Mouse (Mus musculus) left cerebral cortex, adult 2 months (tissue): Measurements from ENCODE around the gene Eipr1. TPM values are rescaled to one million over a fixed set of nuclear protein-coding genes. Genes with fewer than 3 reads are reported as not detected.
A peak's percentile ranks its signal among the peaks of the same experiment; 100 is the strongest.
"Not testable (repeated sequence)": the region's sequence is repeated elsewhere in the genome, so short reads cannot be mapped to it uniquely, and the experiment has no call there.

Source experiments
- DNase-seq, 2 experiments: peaks; one replicate each; pipeline ENCODE4 v3.0.0; 2021 to 2022; ENCODE audit warnings: low spot score in 2 of 2, mixed read lengths in 1 of 2; ENCODE audit errors: extremely low spot score in 1 of 2
- H3K27ac ChIP-seq: fragments of 200-600 bp; 2 replicates; pipeline ENCODE4 v1.8.1; 2022
- H3K4me3 ChIP-seq: fragments of 200-600 bp; 2 replicates; pipeline ENCODE4 v1.8.1; 2022
- CTCF ChIP-seq: fragments of 200-600 bp; IDR thresholded peaks from 2 replicates; pipeline ENCODE4 v1.8.1; 2022; ENCODE audit warnings: antibody characterized with exemption, mild to moderate bottlenecking, moderate library complexity
- intact Hi-C: fragments of 180-260 bp; cut with DNase I; formaldehyde crosslinking; loops from one replicate; pipeline ENCODE4 v1.15.1; 2025
- total RNA-seq, 2 experiments: library from RNA; stranded (reverse); gene quantifications; 2 replicates each; pipeline ENCODE4 v1.2.3; 2021

Eipr1 gene
- total RNA-seq, 2 experiments from 2014 or later: 64.0 to 65.1 TPM

GRCm38 (mm10) chr12:28902132-28902531, 150.5 kb downstream of the Eipr1 start:
- no peak for TF ChIP-seq CTCF
- intact Hi-C loops: no loop called here
- no peak overlapping the region for H3K4me3 ChIP-seq
- no peak for DNase-seq
- no peak overlapping the region for H3K27ac ChIP-seq

- Histone ChIP-seq H3K4me3 (no peak overlapping the region), H3K27ac (no peak overlapping the region)
- no peak for DNase-seq
- intact Hi-C loops: no loop called here
- TF ChIP-seq CTCF: no peak
These were observed 151.5 kb downstream of the Eipr1 start for GRCm38 (mm10) chr12:28903082-28903481.

GRCm38 (mm10) chr12:28905486-28905885, 153.9 kb downstream of the Eipr1 start:
- no peak for DNase-seq
- intact Hi-C loops: no loop called here
- Histone ChIP-seq H3K4me3 (no peak overlapping the region), H3K27ac (no peak overlapping the region)
- no peak for TF ChIP-seq CTCF

- intact Hi-C loops: no loop called here
- no peak for TF ChIP-seq CTCF
These were observed 154.4 kb downstream of the Eipr1 start for GRCm38 (mm10) chr12:28906016-28906415.

GRCm38 (mm10) chr12:28906809-28907297, 155.2 kb downstream of the Eipr1 start:
- intact Hi-C loops: no loop called here
- DNase-seq: no peak
- Histone ChIP-seq H3K27ac (no peak overlapping the region), H3K4me3 (peak overlapping the region; percentile 3; the same call in 1 of the 2 replicates)
- TF ChIP-seq CTCF: no peak

More at GRCm38 (mm10) chr12:28906016-28906415, 154.4 kb downstream of the Eipr1 start:
- Histone ChIP-seq H3K27ac (no peak overlapping the region), H3K4me3 (no peak overlapping the region)
- DNase-seq: no peak

- DNase-seq: no peak
- H3K4me3 ChIP-seq: no peak overlapping the region
- intact Hi-C loops: no loop called here
- H3K27ac ChIP-seq: no peak overlapping the region
- no peak for TF ChIP-seq CTCF
These were observed 156.2 kb downstream of the Eipr1 start for GRCm38 (mm10) chr12:28907814-28908213.

- DNase-seq: no peak
- no peak overlapping the region for H3K4me3 ChIP-seq
- intact Hi-C loops: no loop called here
- no peak for TF ChIP-seq CTCF
- H3K27ac ChIP-seq: no peak overlapping the region
These were observed 158.2 kb downstream of the Eipr1 start for GRCm38 (mm10) chr12:28909851-28910250.

- no peak for DNase-seq
- H3K27ac ChIP-seq: no peak overlapping the region
- TF ChIP-seq CTCF: no peak
- intact Hi-C loops: no loop called here
- H3K4me3 ChIP-seq: no peak overlapping the region
These were observed 159.0 kb downstream of the Eipr1 start for GRCm38 (mm10) chr12:28910568-28910967.

GRCm38 (mm10) chr12:28912351-28912936, 160.8 kb downstream of the Eipr1 start:
- no peak overlapping the region for H3K4me3 ChIP-seq

GRCm38 (mm10) chr12:28913099-28913498, 161.5 kb downstream of the Eipr1 start:
- DNase-seq: no peak
- intact Hi-C loops: no loop called here
- Histone ChIP-seq H3K4me3 (no peak overlapping the region), H3K27ac (no peak overlapping the region)
- no peak for TF ChIP-seq CTCF

More at GRCm38 (mm10) chr12:28912351-28912936, 160.8 kb downstream of the Eipr1 start:
- no peak overlapping the region for H3K27ac ChIP-seq
- DNase-seq: no peak
- intact Hi-C loops: no loop called here
- TF ChIP-seq CTCF: no peak

GRCm38 (mm10) chr12:28914056-28914455, 162.5 kb downstream of the Eipr1 start:
- intact Hi-C loops, H3K27ac ChIP-seq, H3K4me3 ChIP-seq, DNase-seq: not testable (repeated sequence)

Other genes starting within 250 kb of the Eipr1 start
- gene Dcdc2c, start 199.4 kb upstream of the Eipr1 start, total RNA-seq: 1 to 10 TPM in 1 of 2 experiments, under 1 TPM in 1; 0.97 to 1.1 TPM
- 1 to 10 TPM in 1 of 2 experiments, under 1 TPM in 1; 1.00 to 1.2 TPM for gene Allc, start 169.3 kb upstream of the Eipr1 start, total RNA-seq
- under 1 TPM; 0.63 to 0.65 TPM for gene Colec11, start 128.4 kb upstream of the Eipr1 start, total RNA-seq
- 100 to 1,000 TPM; 246 to 270 TPM for gene Rps7, start 115.8 kb upstream of the Eipr1 start, total RNA-seq
- gene Rnaseh1, start 102.2 kb upstream of the Eipr1 start, total RNA-seq: 10 to 100 TPM; 13.4 to 13.6 TPM
- 10 to 100 TPM; 32.2 to 33.0 TPM for gene Adi1, start 76.6 kb upstream of the Eipr1 start, total RNA-seq
- gene Trappc12, start 1.3 kb upstream of the Eipr1 start, total RNA-seq: 10 to 100 TPM; 61.4 to 63.0 TPM